Mouse (Mus musculus): ENCODE measurements around the gene Pax8.

Gene Pax8

GRCm38 (mm10) chr2:24409166-24409565, 66.2 kb downstream of the Pax8 start:
- DNase-seq, result peak; percentile 86 to 88

DNA sequence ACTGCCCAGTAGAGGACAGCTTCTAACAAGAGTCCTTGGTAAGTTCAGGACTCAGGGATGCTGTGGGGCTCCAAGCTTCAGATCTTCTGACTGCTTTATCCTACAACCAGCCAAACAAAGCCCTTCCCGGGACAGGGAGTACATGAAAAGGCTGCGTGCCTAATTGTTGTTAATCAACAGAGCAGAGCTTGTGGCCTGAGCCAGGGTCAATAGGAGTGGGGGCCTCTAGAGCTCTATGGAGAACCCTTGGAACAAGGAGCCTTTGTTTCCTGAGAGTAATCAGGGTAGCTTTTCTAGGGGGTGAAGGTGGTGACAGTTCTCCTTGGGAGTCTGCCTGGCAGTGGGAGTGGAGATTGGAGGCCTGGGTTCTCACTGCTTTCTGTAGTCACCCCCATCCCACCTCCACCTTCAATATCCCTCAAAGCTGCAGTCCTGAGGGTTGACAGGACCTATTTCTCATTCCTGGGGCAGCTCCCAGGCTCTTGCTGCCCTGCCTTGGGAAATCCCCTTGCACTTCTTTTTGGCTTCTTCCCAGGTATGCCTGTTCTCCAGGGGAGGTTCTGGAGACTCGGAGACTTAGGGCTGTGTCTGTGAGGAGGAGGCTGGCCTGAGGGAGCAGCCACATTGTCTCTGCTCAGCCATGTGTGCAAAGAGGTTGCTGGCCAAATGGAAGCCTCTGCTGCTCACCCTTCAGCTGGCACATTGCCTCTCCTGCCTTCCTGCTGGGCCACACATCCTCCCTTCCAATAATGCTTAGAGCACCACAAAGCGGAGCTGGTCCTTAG, 67.5 kb downstream of the Pax8 start:
- DNase-seq, result peak; percentile 84 to 85

DNA sequence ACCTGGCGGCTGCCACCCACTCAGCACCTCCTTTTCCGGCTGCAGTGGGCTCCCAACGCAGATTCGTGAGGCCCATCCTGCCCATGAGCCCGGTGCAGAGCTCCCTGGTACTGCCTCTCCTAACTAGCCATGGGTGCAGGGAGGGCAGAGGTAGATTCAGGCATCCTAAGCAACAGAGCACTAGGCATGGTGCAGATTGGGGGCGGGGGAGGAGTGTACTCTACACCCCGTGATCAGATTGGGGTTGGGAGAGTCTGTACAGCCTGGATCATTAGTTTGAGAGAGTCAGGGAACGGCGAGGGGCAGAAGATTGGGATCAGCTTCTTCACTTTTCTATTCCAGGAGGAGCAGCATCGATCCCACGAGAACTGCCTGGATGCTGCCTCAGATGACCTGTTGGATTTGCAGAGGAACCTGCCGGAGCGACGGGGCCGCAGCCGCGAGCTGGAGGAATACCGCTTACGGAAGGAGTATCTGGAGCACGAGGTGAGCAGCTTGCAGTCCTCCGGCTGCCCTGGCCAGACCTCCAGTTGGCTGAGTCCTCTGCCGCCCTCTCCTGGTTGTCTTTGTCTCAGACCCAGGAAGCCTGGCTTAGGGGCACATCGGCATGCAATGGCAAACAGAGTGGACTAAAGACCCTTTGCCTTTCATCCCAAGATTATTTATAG, 69.9 kb downstream of the Pax8 start:
- DNase-seq, result peak; percentile 86 to 90

DNA sequence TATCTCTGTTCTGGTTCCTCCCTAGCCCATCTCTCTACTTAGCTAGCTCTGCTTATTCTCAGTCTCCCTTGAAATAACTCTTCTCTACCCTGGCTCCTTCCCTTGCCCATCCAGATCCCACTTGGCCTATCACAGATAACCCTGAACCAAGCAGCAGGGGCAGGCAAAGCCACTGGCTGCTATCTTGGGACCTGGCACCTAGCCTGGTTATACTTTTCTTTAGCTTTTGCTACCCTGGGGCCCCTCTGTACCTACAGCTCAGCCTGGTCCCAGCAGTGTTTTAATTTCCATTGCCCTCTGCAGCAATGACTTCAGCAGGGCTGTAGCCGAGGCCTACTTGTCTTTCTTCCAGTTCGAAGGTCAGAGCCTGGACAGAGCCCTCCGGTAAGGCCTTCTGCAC, 74.7 kb downstream of the Pax8 start:
- DNase-seq, result no peak

DNA sequence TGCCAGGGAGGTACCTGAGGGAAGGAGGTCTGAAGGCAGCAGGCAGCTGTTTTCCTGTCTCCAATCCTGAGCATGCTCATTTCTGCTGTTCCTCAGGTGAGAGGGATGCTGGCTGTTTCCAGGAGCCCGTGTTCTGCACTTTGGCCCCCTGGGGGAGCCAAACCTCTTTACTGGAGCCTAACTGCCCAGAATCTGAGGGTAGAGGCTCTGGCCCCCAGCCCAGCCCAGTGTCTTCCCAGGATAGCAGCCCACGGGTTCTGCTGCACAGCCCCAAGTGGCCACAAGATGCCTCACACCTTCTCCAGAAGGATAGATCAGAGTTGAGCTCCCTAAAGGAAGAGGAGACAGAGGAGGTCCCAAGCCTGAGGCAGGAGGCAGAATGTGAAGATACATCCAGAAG, 78.3 kb downstream of the Pax8 start:
- DNase-seq, result no peak

GRCm38 (mm10) chr2:24393251-24393650, 82.1 kb downstream of the Pax8 start:
- DNase-seq, result no peak

- DNase-seq, result no peak
Measured at GRCm38 (mm10) chr2:24387361-24388283, 87.8 kb downstream of the Pax8 start.

GRCm38 (mm10) chr2:24386964-24387320, 88.5 kb downstream of the Pax8 start:
- DNase-seq, result no peak

DNA sequence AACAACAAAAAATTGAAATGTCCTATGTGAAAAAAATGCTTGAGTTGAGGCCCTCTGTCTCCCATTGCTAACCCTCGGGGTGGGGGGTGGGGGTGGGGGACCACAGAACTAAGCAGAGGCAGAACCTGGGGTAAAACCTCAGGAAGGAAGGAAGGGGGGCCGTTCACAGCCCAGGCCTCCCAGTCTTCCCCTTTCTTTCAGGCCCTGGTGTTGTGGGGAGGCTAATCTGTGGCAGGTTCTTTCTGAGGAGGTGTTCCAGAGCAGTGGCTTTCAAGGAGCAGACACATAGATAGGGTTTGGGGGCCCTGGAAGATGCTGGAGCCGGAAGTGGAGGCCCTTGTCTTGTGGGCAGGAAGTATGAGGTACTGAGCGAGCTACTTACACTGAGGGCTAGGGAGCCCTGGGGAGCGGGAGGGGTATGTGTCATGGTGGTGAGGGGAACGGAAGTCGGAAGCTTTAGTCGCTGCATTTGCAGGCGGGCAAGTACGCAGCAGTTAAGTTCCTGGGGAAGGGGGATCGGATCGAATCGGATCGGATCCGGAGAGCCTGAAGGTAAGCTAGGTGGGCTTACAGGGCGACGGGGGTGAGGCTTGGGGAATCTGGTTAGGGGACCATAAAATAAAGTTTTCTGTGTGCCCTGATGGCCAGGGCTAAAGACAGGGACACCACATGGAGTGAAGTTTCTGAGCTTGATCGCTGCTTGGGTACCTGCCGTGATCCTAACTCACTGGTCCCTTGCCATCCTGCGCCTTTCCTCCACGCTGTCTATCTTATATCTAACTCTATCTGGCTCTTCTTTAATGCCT, 89.0 kb downstream of the Pax8 start:
- no peak for DNase-seq

DNA sequence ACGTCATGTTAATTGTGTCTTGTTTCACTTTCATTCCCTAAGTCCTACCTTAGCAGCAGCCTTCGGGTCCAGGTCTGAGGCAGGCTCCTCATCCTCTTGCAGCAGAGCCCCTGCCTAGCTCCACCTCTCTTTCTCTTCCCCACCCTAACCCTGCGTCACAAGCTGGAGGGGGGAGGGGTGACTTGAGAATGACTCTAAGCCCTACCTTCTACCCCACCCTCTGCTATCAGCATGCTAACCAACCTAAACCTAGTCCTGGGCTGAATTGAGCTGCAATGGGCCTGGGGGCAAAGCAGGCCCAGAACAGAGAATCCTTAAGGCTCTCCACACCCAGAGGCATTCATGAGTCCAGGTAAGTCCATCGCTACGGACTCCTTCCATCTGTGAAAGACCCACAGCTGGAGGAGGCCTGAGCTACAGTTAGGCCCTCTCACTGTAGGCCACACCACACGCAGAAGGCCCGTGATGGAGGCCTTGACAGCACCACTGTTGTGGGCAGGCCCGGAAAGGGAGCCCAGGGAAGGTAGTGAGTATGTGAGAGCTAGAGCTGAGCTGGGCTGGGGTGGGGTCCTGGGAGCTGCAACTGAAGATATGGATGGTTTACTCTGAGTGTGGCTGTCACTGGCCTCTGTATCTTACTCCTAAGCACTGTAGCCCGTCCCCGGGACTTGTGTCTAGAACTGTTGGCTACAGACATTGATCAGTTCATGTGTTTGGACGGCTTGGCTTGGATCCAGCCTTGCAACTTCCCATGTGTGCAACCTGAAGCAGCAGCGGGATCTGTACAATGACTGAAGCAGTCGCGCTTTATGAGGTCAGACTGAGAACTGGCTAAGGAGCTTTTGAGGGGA, 90.1 kb downstream of the Pax8 start:
- DNase-seq, result no peak

DNA sequence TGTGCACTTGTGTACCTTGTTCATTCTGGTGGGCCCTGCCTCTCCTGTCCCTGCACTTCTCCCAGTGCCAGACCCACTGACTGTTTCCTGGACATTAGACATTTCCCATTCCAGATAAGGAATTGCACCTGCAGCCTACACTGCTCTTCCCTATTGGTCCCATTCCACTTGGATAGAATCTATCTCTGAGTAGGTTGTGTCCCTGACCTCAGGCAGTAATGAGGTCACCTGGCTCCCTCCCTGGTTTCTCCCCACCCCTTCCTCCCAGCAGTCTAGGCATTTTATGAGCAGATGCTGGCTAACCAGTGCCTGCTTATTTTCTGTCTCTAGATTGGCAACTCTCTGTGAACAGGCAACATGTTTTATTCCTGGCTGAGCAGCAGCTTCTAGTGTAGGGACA, 91.0 kb downstream of the Pax8 start:
- DNase-seq, result no peak

DNA sequence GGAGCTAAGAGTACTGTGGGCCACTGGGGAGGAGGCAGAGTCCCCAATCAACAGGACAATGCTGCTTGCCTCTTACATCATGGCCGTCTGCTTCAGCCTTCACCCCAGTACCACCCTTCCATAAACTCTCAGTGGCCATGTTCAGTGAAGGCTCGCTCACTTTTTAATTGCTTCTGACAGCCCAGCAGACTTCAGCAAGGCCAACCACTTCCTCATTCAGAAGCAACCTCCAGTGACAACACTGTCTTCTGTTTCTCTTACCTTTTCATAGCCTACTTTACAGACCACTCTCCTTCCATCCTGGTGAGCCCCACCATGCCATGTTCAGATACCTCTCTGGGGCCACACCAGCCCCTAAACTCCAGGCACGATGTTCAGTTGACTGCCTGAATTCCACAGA, 91.8 kb downstream of the Pax8 start:
- no peak for DNase-seq

- no peak for DNase-seq
Measured at GRCm38 (mm10) chr2:24382456-24383230, 92.8 kb downstream of the Pax8 start.

- DNase-seq, result no peak
Measured at GRCm38 (mm10) chr2:24378747-24379450, 96.5 kb downstream of the Pax8 start.
